Mouse (Mus musculus) liver, embryonic 14.5 days (tissue): ENCODE measurements around the gene Rin1. TPM values are rescaled to one million over a fixed set of nuclear protein-coding genes. Genes with fewer than 3 reads are reported as not detected.
A peak's percentile ranks its signal among the peaks of the same experiment; 100 is the strongest.

Experiments
- ATAC-seq: fragments of 200-750 bp; cut with Nextera tagmentation; 2 replicates; pipeline ENCODE4 v1.8.0; 2017; ENCODE audit warnings: moderate number of reproducible peaks, mild to moderate bottlenecking, moderate library complexity; ENCODE audit not compliant: insufficient read depth
- DNase-seq, 3 experiments: peaks; one replicate each; pipeline ENCODE4 v3.0.0-alpha.2; 2012 to 2013; ENCODE audit warnings: low read depth in 3 of 3, low spot score in 3 of 3
- H3K27ac ChIP-seq: fragments of 300-500 bp; sonication (generic); 2 replicates; pipeline ENCODE4 v1.5.1; 2014; ENCODE audit warnings: moderate library complexity, mild to moderate bottlenecking, control low read depth, inconsistent platforms
- H3K27me3 ChIP-seq: fragments of 300-500 bp; sonication (generic); 2 replicates; pipeline ENCODE4 v1.6.1; 2014; ENCODE audit warnings: mild to moderate bottlenecking, low read length, moderate library complexity; ENCODE audit not compliant: control insufficient read depth, insufficient read depth
- H3K36me3 ChIP-seq: fragments of 300-500 bp; sonication (generic); replicated peaks from 2 replicates; pipeline ENCODE4 v1.6.1; 2014; ENCODE audit warnings: low read depth; ENCODE audit not compliant: control insufficient read depth, insufficient read depth
- H3K4me1 ChIP-seq, 2 experiments: fragments of 200-500 bp in 1 of 2; fragments of 300-500 bp in 1 of 2; sonication (generic) in 1 of 2; replicated peaks; 2 replicates each; pipeline ENCODE4 v1.6.1; 2012 to 2014; ENCODE audit warnings: antibody characterized with exemption in 1 of 2, inconsistent platforms in 1 of 2, low read length in 1 of 2; ENCODE audit not compliant: control insufficient read depth in 2 of 2, insufficient read depth in 2 of 2
- H3K4me2 ChIP-seq: fragments of 300-500 bp; sonication (generic); 2 replicates; pipeline ENCODE4 v1.6.1; 2014; ENCODE audit warnings: low read depth, mild to moderate bottlenecking, control low read depth, moderate library complexity
- H3K4me3 ChIP-seq, 2 experiments: fragments of 200-500 bp in 1 of 2; fragments of 300-500 bp in 1 of 2; sonication (generic) in 1 of 2; 2 replicates each; pipeline ENCODE4 v1.5.1; 2012 to 2014; ENCODE audit warnings: low read depth in 2 of 2, low read length in 2 of 2, mild to moderate bottlenecking in 2 of 2, control low read depth in 1 of 2, inconsistent platforms in 1 of 2, moderate library complexity in 1 of 2; ENCODE audit not compliant: insufficient read depth in 1 of 2
- H3K9ac ChIP-seq: fragments of 300-500 bp; sonication (generic); replicated peaks from 2 replicates; pipeline ENCODE4 v1.6.1; 2014; ENCODE audit warnings: mild to moderate bottlenecking, control low read depth, moderate library complexity
- H3K9me3 ChIP-seq: fragments of 300-500 bp; sonication (generic); 2 replicates; pipeline ENCODE4 v1.6.1; 2016; ENCODE audit warnings: low read length, mixed read lengths; ENCODE audit not compliant: control insufficient read depth
- CTCF ChIP-seq: IDR thresholded peaks from 2 replicates; pipeline ENCODE4 v1.5.1; 2016; ENCODE audit warnings: antibody characterized with exemption, low read depth, control low read depth
- EP300 ChIP-seq: IDR thresholded peaks from 2 replicates; pipeline ENCODE4 v1.6.1; 2016; ENCODE audit warnings: antibody characterized with exemption, low read depth
- WGBS: fragments of 180-500 bp; shearing (Covaris S2); extraction: QIAGEN DNeasy Blood & Tissue Kit; methylation state at CpG from one replicate; pipeline ENCODE4 v1.1.7; 2014; ENCODE audit not compliant: insufficient replicate concordance; 5-methylcytosine and 5-hydroxymethylcytosine counted together
- polyA plus RNA-seq, 2 experiments: library from polyadenylated mRNA; depleted of rRNA in 1 of 2; stranded (reverse) in 1 of 2; unstranded in 1 of 2; fragments of >200 nt; fragmentation: Nextera tagmentation in 1 of 2; extraction: Ambion mirVana in 1 of 2; gene quantifications; 2 replicates each; pipeline versions ENCODE4 v1.2.1 to v1.2.3; 2012 to 2014

The Rin1 gene
- polyA plus RNA-seq, 2 experiments, result 0.13 to 0.54 TPM

DNA sequence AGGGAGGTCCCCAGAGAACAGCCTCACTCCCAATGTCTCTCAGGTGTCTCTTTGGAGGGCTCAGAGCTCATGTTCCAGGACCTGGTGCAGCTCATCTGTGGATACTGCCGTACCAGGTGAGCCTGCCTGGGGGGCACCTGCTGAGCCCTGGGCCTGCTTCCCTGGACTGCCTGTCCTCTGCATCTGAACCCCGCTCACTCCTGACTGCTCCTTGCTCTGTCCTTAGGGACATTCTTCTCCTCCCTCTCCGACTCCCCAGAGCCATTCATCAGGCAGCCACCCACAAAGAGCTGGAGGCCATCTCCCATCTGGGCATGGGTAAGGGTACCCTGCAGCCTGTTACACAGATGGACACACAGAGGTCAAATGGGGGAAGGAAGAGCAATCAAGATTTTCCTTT is 1.2 kb downstream of the Rin1 start:
- H3K4me2 ChIP-seq, result no peak overlapping the region
- TF ChIP-seq CTCF (no peak), EP300 (no peak)
- H3K4me3 ChIP-seq, result no peak overlapping the region
- H3K27me3 ChIP-seq, result peaks cover 21% of the 10 kb centered on the region
- no peak overlapping the region for H3K27ac ChIP-seq
- H3K4me1 ChIP-seq, result no peaks in the 10 kb centered on the region; a peak in 1 of 4 replicates
- ATAC-seq (no peak), DNase-seq (no peak)
- H3K36me3 ChIP-seq, result no peaks in the 10 kb centered on the region
- WGBS, result 50% methylated on average over 3 of the region's 3 CpGs
- H3K9ac ChIP-seq, result no peak overlapping the region
- no peaks in the 10 kb centered on the region for H3K9me3 ChIP-seq

DNA sequence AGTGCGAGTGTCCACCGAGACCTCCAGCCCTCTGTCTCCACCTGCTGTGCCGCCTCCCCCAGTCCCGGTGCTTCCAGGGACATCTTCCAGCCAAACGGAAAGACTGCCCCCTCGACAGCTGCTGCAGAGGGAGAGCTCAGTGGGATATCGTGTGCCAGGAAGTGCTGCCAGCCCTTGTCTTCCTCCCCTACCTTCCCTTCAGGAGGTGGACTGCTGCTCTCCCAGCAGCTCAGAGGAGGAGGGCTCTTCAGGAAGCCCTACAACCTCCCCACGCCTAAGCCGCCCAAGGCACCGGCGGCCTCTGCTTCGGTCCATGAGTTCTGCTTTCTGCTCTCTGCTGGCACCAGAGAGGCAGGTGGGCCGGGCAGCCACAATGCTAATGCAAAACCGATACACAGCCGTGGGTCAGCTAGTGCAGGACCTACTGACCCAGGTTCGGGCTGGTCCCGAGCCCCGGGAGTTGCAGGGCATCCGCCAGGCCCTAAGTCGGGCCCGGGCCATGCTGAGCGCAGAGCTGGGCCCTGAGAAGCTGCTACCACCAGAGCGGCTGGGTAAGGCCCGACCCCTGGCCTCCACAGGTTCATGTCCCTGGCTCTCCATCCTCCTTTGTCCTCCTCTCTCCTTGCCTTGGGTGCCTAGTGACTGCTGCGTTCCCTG is 2.0 kb downstream of the Rin1 start:
- ATAC-seq, result no peak
- no peak for DNase-seq
- Histone ChIP-seq H3K4me1 (no peaks in the 10 kb centered on the region; a peak in 1 of 4 replicates), H3K4me3 (no peak overlapping the region), H3K9ac (no peak overlapping the region), H3K9me3 (no peaks in the 10 kb centered on the region), H3K4me2 (no peak overlapping the region), H3K27me3 (peaks cover 21% of the 10 kb centered on the region), H3K27ac (no peak overlapping the region), H3K36me3 (no peaks in the 10 kb centered on the region)
- WGBS, result 34% methylated on average over 25 of the region's 25 CpGs
- no peak for TF ChIP-seq EP300
- no peak for TF ChIP-seq CTCF

DNA sequence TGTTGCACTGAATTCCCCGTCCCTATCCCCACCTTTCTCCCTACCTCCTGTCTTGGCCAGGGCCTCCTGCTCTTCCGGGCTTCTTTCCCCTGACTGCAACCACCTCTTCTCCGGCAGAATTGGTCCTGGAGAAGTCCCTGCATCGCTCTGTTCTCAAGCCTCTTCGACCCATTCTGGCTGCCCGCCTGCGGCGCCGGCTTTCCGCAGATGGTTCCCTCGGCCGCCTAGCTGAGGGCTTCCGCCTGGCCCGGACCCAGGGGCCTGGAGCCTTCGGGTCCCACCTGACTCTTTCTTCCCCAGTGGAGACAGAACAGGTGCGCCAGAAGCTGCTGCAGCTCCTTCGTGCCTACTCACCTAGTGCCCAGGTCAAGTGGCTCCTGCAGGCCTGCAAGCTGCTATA is 2.6 kb downstream of the Rin1 start:
- TF ChIP-seq EP300 (no peak), CTCF (no peak)
- H3K27me3 ChIP-seq, result peaks cover 21% of the 10 kb centered on the region
- WGBS, result 72% methylated on average over 17 of the region's 17 CpGs

DNA sequence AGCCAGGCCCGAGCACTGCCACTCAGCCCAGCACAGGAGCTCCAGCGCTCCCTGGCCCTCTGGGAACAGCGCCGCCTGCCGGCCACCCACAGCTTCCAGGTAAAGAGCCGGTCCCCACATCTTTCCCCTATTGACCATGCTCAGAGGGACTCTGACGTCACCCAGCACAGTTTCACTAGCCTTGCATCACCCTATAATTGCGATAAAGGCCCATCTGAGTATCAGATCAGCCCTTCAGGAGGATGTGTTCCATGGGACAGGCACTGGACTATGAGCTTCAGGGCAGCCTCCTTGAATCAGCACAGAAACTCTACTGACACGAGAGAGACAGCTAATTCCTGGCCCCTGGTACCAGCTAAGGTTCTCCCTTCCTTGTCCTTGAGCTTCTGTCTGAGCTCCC is 3.6 kb downstream of the Rin1 start:
- TF ChIP-seq CTCF, result peak; percentile 94
- no peak for TF ChIP-seq EP300
- Histone ChIP-seq H3K9ac (no peak overlapping the region), H3K27me3 (peaks cover 21% of the 10 kb centered on the region), H3K4me3 (no peak overlapping the region), H3K4me2 (no peak overlapping the region), H3K9me3 (no peaks in the 10 kb centered on the region), H3K4me1 (peaks cover 0 to 7% of the 10 kb centered on the region in 2 experiments; a peak in 3 of 4 replicates), H3K27ac (no peak overlapping the region), H3K36me3 (no peaks in the 10 kb centered on the region)
- ATAC-seq (no peak), DNase-seq (no peak)
- 26% methylated on average over 9 of the region's 9 CpGs for WGBS

More for the DNA sequence above, 2.6 kb downstream of the Rin1 start:
- Histone ChIP-seq H3K4me2 (no peak overlapping the region), H3K9me3 (no peaks in the 10 kb centered on the region), H3K27ac (no peak overlapping the region), H3K4me1 (no peaks in the 10 kb centered on the region; a peak in 1 of 4 replicates), H3K4me3 (no peak overlapping the region), H3K36me3 (no peaks in the 10 kb centered on the region), H3K9ac (no peak overlapping the region)
- ATAC-seq (no peak), DNase-seq (no peak)

DNA sequence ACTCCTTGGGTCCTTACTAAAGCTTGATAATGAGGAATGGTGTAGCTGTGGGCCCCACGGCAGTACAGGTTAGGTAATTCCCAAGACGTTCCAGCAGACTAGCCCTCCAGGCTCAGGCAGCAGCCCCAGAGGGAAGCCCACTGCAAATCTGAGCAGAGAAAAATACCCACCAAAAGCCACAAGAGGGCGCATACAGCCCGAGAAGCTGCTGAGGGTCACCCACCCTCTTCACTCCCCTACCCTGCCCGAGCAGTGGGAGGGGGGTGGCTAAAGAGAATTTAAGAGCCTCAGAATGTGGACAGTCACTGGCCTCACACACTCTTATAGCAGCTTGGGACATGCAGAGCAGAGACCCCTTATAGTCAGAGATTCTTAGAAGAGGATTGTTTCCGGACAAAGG is 6.0 kb downstream of the Rin1 start:
- no peak overlapping the region for H3K27ac ChIP-seq
- ATAC-seq (no peak), DNase-seq (no peak)
- peaks cover 16% of the 10 kb centered on the region for H3K27me3 ChIP-seq
- H3K4me1 ChIP-seq, result peaks cover 0 to 19% of the 10 kb centered on the region in 2 experiments; a peak in 3 of 4 replicates
- no peaks in the 10 kb centered on the region for H3K9me3 ChIP-seq
- no peak overlapping the region for H3K4me2 ChIP-seq
- H3K9ac ChIP-seq, result no peak overlapping the region
- no peak overlapping the region for H3K4me3 ChIP-seq
- TF ChIP-seq EP300 (no peak), CTCF (peak; percentile 73)
- 11% methylated on average over 6 of the region's 6 CpGs for WGBS
- H3K36me3 ChIP-seq, result no peaks in the 10 kb centered on the region
